Mouse (Mus musculus) myocyte (in vitro differentiated cells): ENCODE results near the gene 4921511M17Rik. TPM values are rescaled to one million over a fixed set of nuclear protein-coding genes. Genes with fewer than 3 reads are reported as not detected.
"Not testable (repeated sequence)": the region's sequence is repeated elsewhere in the genome, so short reads cannot be mapped to it uniquely, and the experiment has no call there.

Experiments used
- H3K27me3 ChIP-seq: one replicate; pipeline ENCODE4 v1.6.1; 2011; ENCODE audit not compliant: control insufficient read depth, insufficient read depth, insufficient read length
- H3K36me3 ChIP-seq: one replicate; pipeline ENCODE4 v1.6.1; 2011; ENCODE audit not compliant: control insufficient read depth, insufficient read depth
- H3K4me2 ChIP-seq: one replicate; pipeline ENCODE4 v1.6.1; 2011; ENCODE audit warnings: low read depth, control low read depth
- H3K4me3 ChIP-seq: one replicate; pipeline ENCODE4 v1.5.1; 2011; ENCODE audit warnings: mild to moderate bottlenecking, control low read depth, moderate library complexity
- H3K79me2 ChIP-seq: one replicate; pipeline ENCODE4 v1.6.1; 2011; ENCODE audit not compliant: control insufficient read depth, insufficient read depth
- H3ac ChIP-seq: one replicate; pipeline ENCODE4 v1.6.1; 2011; ENCODE audit not compliant: control insufficient read depth, insufficient read length
- CEBPB ChIP-seq: IDR thresholded peaks from 2 replicates; pipeline ENCODE4 v1.6.1; 2011; ENCODE audit warnings: mild to moderate bottlenecking, moderate library complexity; ENCODE audit not compliant: poor library complexity, insufficient read depth, severe bottlenecking
- E2F4 ChIP-seq: IDR thresholded peaks from one replicate; pipeline ENCODE4 v1.6.1; 2011; ENCODE audit warnings: mild to moderate bottlenecking, control low read depth, moderate library complexity; ENCODE audit not compliant: insufficient read depth
- MAX ChIP-seq: IDR thresholded peaks from one replicate; pipeline ENCODE4 v1.6.1; 2011; ENCODE audit warnings: low read depth, mild to moderate bottlenecking, control low read depth
- MYOD1 ChIP-seq, 3 experiments: IDR thresholded peaks; one replicate each; pipeline ENCODE4 v1.6.1; 2011; ENCODE audit warnings: control low read depth in 2 of 3, low read depth in 2 of 3, mild to moderate bottlenecking in 2 of 3, moderate library complexity in 1 of 3; ENCODE audit not compliant: insufficient read length in 2 of 3, control insufficient read depth in 1 of 3
- MYOG ChIP-seq, 3 experiments: IDR thresholded peaks; one replicate each; pipeline ENCODE4 v1.6.1; 2011; ENCODE audit warnings: control low read depth in 2 of 3, low read depth in 2 of 3, mild to moderate bottlenecking in 2 of 3; ENCODE audit not compliant: insufficient read length in 2 of 3, control insufficient read depth in 1 of 3, insufficient read depth in 1 of 3
- POLR2A ChIP-seq: IDR thresholded peaks from one replicate; pipeline ENCODE4 v1.6.1; 2011; ENCODE audit warnings: low read depth, mild to moderate bottlenecking, control low read depth, moderate library complexity; ENCODE audit not compliant: insufficient read length
- POLR2AphosphoS2 ChIP-seq: IDR thresholded peaks from one replicate; pipeline ENCODE4 v1.6.1; 2011; ENCODE audit warnings: low read depth, control low read depth; ENCODE audit not compliant: insufficient read length
- REST ChIP-seq: IDR thresholded peaks from one replicate; pipeline ENCODE4 v1.6.1; 2011; ENCODE audit warnings: mild to moderate bottlenecking, control low read depth, moderate library complexity; ENCODE audit not compliant: insufficient read depth, insufficient read length
- SRF ChIP-seq: IDR thresholded peaks from one replicate; pipeline ENCODE4 v1.6.1; 2011; ENCODE audit warnings: low read depth; ENCODE audit not compliant: control insufficient read depth, insufficient read length
- TCF12 ChIP-seq: IDR thresholded peaks from one replicate; pipeline ENCODE4 v1.6.1; 2011; ENCODE audit warnings: mild to moderate bottlenecking, control low read depth; ENCODE audit not compliant: poor library complexity, insufficient read depth, severe bottlenecking
- TCF3 ChIP-seq: IDR thresholded peaks from one replicate; pipeline ENCODE4 v1.6.1; 2011; ENCODE audit warnings: low read depth, control low read depth; ENCODE audit not compliant: insufficient read length
- USF1 ChIP-seq: IDR thresholded peaks from one replicate; pipeline ENCODE4 v1.6.1; 2011; ENCODE audit warnings: low read depth, mild to moderate bottlenecking, control low read depth, moderate library complexity
- polyA plus RNA-seq: library from polyadenylated mRNA; unstranded; fragments of >200 nt; fragmentation: generic; extraction: Trizol; gene quantifications from one replicate; pipeline ENCODE4 v1.2.1, GENCODE M21; 2012; ENCODE audit warnings: missing spikeins

4921511M17Rik gene
- 0.08 TPM for polyA plus RNA-seq

- H3K27me3 ChIP-seq, H3ac ChIP-seq, H3K79me2 ChIP-seq: not testable (repeated sequence)
These were observed at the start of gene 4921511M17Rik for GRCm38 (mm10) chrX:154033727-154034126. Gene 4921511M17Rik (minus strand): TSS chrX:154033827.

GRCm38 (mm10) chrX:154054939-154055338, 21.3 kb upstream of the 4921511M17Rik start, which contains the start of gene Gm10057:
Gene Gm10057 (minus strand): TSS chrX:154055039.
- not testable (repeated sequence) for H3ac ChIP-seq, H3K36me3 ChIP-seq, H3K4me2 ChIP-seq, H3K27me3 ChIP-seq, H3K4me3 ChIP-seq, H3K79me2 ChIP-seq

More at GRCm38 (mm10) chrX:154033727-154034126, at the start of gene 4921511M17Rik:
- H3K4me2 ChIP-seq, H3K4me3 ChIP-seq, H3K36me3 ChIP-seq: not testable (repeated sequence)

GRCm38 (mm10) chrX:154012540-154012939, 21.1 kb downstream of the 4921511M17Rik start, which contains the start of gene Samt1:
Gene Samt1 (minus strand): TSS chrX:154012640.
- not testable (repeated sequence) for H3ac ChIP-seq, H3K36me3 ChIP-seq, H3K4me3 ChIP-seq, H3K79me2 ChIP-seq, H3K27me3 ChIP-seq, H3K4me2 ChIP-seq

GRCm38 (mm10) chrX:153976914-153977313, 56.7 kb downstream of the 4921511M17Rik start:
- not testable (repeated sequence) for H3K4me3 ChIP-seq, H3K27me3 ChIP-seq, H3K4me2 ChIP-seq, H3K79me2 ChIP-seq, H3K36me3 ChIP-seq, H3ac ChIP-seq

GRCm38 (mm10) chrX:153976467-153976866, 57.2 kb downstream of the 4921511M17Rik start:
- H3K79me2 ChIP-seq, H3K36me3 ChIP-seq, H3K27me3 ChIP-seq, H3K4me2 ChIP-seq, H3K4me3 ChIP-seq, H3ac ChIP-seq: not testable (repeated sequence)

GRCm38 (mm10) chrX:153974450-153974849, 59.2 kb downstream of the 4921511M17Rik start:
- H3K4me3 ChIP-seq, result no peak overlapping the region
- H3K79me2 ChIP-seq, result no peaks in the 10 kb centered on the region
- TF ChIP-seq CEBPB (no peak), E2F4 (no peak), REST (no peak), TCF3 (no peak), TCF12 (no peak), USF1 (no peak), MYOG (IDR thresholded peaks at IDR 0.05; ENCODE audit: control insufficient read depth in 1 of 3, insufficient read depth in 1 of 3, insufficient read length in 2 of 3, low read depth in 2 of 3) (no peak), POLR2A (no peak), MYOD1 (IDR thresholded peaks at IDR 0.05; ENCODE audit: control insufficient read depth in 1 of 3, insufficient read length in 2 of 3, low read depth in 2 of 3) (no peak), MAX (no peak), POLR2AphosphoS2 (no peak), SRF (no peak)
- no peaks in the 10 kb centered on the region for H3K27me3 ChIP-seq
- H3ac ChIP-seq, result no peak overlapping the region
- no peaks in the 10 kb centered on the region for H3K36me3 ChIP-seq
- H3K4me2 ChIP-seq, result no peak overlapping the region

Other genes starting within 250 kb of the 4921511M17Rik start
- gene Spin2c, start 201.6 kb downstream of the 4921511M17Rik start, polyA plus RNA-seq, result 0.25 TPM
- gene Samt1, start 21.2 kb downstream of the 4921511M17Rik start, polyA plus RNA-seq, result 0.08 TPM
- 0.05 TPM for gene Gm10057, start 21.2 kb upstream of the 4921511M17Rik start, polyA plus RNA-seq
- not detected for gene Gm15140, start 86.9 kb upstream of the 4921511M17Rik start, polyA plus RNA-seq